Mouse (Mus musculus): ENCODE measurements around the gene Col15a1.

Gene Col15a1

GRCm38 (mm10) chr4:47351386-47352049 is 143.6 kb downstream of the Col15a1 start:
- DNase-seq (ENCODE audit: low read depth, low spot score) = peak; percentile 88

GRCm38 (mm10) chr4:47352061-47352661 is 144.2 kb downstream of the Col15a1 start:
- DNase-seq (ENCODE audit: low read depth, low spot score) = peak; percentile 48

DNA sequence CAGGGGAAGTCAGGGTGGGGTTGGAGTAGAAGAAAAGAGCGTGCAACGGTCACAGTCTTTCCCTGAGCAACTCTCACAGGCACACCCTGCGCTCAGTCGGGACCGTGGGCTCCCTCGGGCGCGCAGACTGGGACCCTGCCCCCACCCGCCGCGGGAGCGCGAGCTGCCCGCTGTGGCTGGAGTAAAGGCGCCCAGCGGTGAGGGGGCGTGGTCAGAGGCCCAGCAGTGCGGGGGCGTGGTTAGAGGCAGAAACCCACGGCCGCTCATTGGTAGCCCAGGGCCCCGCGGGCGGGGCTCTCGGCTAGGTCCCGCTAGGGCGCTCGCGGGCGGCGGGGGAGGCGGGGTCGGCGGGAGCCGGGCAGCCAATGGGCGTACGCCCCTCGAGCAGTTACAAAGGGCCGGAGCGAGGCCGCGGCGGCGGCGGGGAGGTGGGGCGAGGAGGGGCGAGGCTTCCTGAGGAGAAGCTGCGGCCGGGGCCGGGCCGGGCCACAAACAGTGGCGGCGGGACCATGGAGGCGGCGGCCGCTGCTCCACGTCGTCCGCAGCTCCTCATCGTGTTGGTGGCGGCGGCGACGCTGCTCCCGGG is 144.9 kb downstream of the Col15a1 start, which contains the start of gene Tgfbr1:
Gene Tgfbr1, plus strand, starts transcription at position 420 of the 586 bp plus-strand sequence.
- peak; percentile 96 for DNase-seq (ENCODE audit: low read depth, low spot score)

DNA sequence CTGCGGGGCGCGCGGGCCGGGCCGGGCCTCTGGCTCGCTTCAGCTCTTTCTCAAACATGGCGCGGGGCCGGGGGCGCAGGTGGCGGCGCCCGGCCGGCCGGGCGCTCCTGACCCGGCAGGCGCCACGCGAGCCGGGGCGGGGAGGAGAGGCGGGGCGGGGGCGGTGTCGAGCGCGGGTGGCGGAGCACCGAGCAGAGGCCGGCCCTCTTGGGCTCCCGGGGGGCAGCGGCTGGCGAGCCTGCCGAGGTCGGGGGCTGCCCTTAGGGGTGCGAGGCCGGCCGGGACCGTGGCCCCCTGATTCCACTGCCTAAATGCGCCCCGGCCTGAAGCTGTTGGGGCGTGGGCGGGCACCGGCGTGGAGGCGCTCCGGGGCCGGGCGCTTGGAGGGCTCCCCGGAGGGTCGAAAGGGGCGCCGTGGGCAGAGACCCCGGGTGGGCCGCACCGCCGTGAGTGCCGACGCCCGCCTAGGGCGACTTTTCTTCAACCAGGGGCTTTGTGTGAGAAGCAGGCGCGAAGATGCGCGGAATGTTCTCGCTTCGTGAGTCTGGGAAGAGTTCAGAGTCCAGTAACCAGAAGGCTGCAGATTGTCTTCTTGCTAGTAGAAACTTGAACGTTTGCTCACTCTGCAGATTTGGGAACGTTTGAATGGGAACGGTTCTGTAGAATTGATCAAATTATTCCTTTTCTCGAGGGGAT is 145.6 kb downstream of the Col15a1 start:
- no peak for DNase-seq (ENCODE audit: low read depth, low spot score)

DNA sequence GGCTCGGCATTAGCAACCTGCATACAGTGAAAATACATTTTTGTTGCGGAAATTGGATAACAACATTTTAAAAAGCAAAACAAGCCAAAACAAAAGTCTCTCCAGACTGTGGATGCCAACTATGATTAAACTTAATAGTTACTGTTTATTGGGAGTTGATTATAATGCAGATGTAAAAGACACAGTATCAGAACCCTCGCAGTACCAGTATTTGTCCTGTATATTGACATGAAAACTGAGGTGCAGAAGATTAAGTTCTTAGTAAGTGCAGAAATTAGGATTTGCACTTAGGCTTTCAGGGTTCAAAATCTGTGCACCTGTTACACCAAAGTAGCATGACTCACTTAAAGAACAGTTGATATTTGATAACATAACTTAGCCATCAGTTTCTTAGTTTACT is 146.3 kb downstream of the Col15a1 start:
- DNase-seq (ENCODE audit: low read depth, low spot score) = no peak

DNA sequence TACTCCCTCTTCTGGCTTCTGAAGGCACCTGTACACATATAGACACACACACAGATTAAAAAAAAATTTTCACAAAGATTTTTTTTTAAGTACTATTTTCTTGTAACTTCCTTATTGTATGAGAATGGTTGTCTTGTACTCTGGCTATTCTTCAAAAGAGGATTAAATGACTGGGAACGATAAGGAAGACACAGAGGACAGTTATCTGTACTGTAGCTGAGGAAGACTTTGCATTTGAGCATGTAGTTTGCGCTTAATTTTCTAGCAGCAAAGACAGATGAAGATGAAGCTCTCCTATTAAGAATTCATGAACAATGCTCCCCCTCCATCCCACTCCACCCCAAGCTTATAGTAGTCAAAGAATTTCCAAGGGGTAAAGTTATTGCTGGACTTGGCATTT is 154.7 kb downstream of the Col15a1 start:
- DNase-seq (ENCODE audit: low read depth, low spot score) = no peak

Measured in CD4-positive helper T cell, adult 2 months (primary cell).